Mouse (Mus musculus) heart, embryonic 16.5 days (tissue): ENCODE data around the gene Lclat1. TPM values are rescaled to one million over a fixed set of nuclear protein-coding genes. Genes with fewer than 3 reads are reported as not detected.

ENCODE experiments used
- ATAC-seq: fragments of 200-750 bp; cut with Nextera tagmentation; replicated peaks from 2 replicates; pipeline ENCODE4 v1.8.0; 2017; ENCODE audit warnings: moderate number of reproducible peaks; ENCODE audit not compliant: insufficient read depth, low FRiP score; ENCODE audit errors: extremely low read depth
- H3K27ac ChIP-seq: fragments of 300-500 bp; sonication (generic); 2 replicates; pipeline ENCODE4 v1.5.1; 2014; ENCODE audit warnings: mild to moderate bottlenecking, low read length, control low read depth, moderate library complexity
- H3K27me3 ChIP-seq: fragments of 300-500 bp; sonication (generic); 2 replicates; pipeline ENCODE4 v1.6.1; 2014; ENCODE audit warnings: low read length, mixed read lengths; ENCODE audit not compliant: control insufficient read depth, insufficient read depth
- H3K36me3 ChIP-seq: fragments of 300-500 bp; sonication (generic); 2 replicates; pipeline ENCODE4 v1.6.1; 2014; ENCODE audit not compliant: control insufficient read depth, insufficient read depth
- H3K4me1 ChIP-seq: fragments of 300-500 bp; sonication (generic); 2 replicates; pipeline ENCODE4 v1.6.1; 2014; ENCODE audit warnings: low read length, mixed read lengths; ENCODE audit not compliant: control insufficient read depth, insufficient read depth
- H3K4me2 ChIP-seq: fragments of 300-500 bp; sonication (generic); 2 replicates; pipeline ENCODE4 v1.6.1; 2014; ENCODE audit warnings: low read depth, mild to moderate bottlenecking, control low read depth, low read length
- H3K4me3 ChIP-seq: fragments of 300-500 bp; sonication (generic); 2 replicates; pipeline ENCODE4 v1.5.1; 2014; ENCODE audit warnings: mild to moderate bottlenecking, control low read depth, low read length
- H3K9ac ChIP-seq: fragments of 300-500 bp; sonication (generic); 2 replicates; pipeline ENCODE4 v1.6.1; 2014; ENCODE audit warnings: low read length, control low read depth
- H3K9me3 ChIP-seq: fragments of 300-500 bp; sonication (generic); replicated peaks from 2 replicates; pipeline ENCODE4 v1.6.1; 2016; ENCODE audit warnings: low read length; ENCODE audit not compliant: control insufficient read depth
- whole genome bisulfite sequencing: fragments of 180-500 bp; shearing (Covaris S2); extraction: QIAGEN DNeasy Blood & Tissue Kit; methylation state at CpG from one replicate; pipeline ENCODE4 v1.1.7; 2014; 5-methylcytosine and 5-hydroxymethylcytosine counted together
- polyA plus RNA-seq: library from polyadenylated mRNA; unstranded; fragments of >200 nt; fragmentation: Nextera tagmentation; extraction: Ambion mirVana; gene quantifications from 2 replicates; pipeline ENCODE4 v1.2.1, GENCODE M21; 2015

The Lclat1 gene
- polyA plus RNA-seq, 1 experiment from 2014 or later = 49.2 TPM

DNA sequence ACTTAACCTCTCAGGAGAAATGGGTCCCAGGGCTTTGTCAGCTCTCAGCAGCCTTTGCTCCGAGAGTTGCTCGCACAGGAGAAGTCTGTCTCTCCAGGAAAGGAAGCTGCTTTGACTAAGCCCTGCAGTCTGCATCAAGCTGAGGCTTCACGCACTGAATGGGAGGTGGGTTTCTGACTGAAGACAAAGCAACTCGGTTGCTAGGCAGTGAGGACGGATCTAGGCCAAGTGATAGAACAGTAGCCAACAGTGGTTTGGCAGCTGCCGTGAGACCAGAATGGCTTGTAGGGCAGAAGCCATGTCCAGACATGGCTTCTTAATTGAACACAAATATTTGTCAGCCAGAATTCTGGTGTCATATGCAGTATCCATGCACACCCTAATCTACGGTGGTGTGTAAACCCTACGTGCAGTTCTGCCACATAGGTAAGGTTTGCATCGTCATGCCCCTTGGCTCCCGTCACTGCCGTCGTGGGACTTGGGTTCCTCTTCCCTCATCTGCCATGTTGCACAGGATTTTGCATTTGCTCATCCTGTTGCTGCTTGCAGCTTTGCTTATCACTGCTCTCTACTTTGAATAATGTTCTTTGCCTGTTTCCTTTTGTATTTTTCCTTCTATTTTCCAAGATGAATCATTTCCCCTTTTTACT, 122.7 kb downstream of the Lclat1 start:
- Histone ChIP-seq H3K36me3 (peaks cover 5% of the 10 kb centered on the region; the same call in 1 of the 2 replicates), H3K4me1 (peaks cover 18% of the 10 kb centered on the region), H3K4me3 (no peak overlapping the region), H3K4me2 (no peak overlapping the region), H3K9ac (no peak overlapping the region), H3K27me3 (no peaks in the 10 kb centered on the region), H3K9me3 (no peaks in the 10 kb centered on the region), H3K27ac (peak overlapping the region; percentile 47)
- no peak for ATAC-seq
- 83% methylated on average over 12 of the region's 12 CpGs for WGBS

DNA sequence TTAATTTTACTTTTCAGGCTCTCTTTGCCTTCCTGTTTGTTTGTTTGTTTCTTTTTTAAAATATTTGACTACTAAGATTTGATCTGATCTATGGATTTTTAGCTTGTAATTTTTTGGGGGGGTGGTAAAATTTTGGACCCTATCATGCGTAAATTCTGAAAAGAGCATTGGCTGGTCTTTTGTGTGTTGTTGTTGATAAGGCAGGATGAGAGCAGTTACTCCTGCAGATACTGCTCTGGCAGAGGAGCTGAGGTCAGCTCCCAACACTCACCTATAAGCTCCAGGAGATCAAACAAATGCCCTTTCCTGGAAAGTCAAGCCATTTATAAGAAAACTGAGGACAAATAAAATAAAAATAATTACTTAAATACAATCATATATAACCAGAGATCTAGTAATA, 123.6 kb downstream of the Lclat1 start:
- H3K4me1 ChIP-seq = peaks cover 17% of the 10 kb centered on the region
- no peak for ATAC-seq
- peaks cover 5% of the 10 kb centered on the region; the same call in 1 of the 2 replicates for H3K36me3 ChIP-seq
- H3K9ac ChIP-seq = no peak overlapping the region
- H3K9me3 ChIP-seq = no peaks in the 10 kb centered on the region
- H3K27ac ChIP-seq = no peak overlapping the region
- 77% methylated on average over 1 of the region's 1 CpGs for WGBS
- H3K27me3 ChIP-seq = no peaks in the 10 kb centered on the region
- no peak overlapping the region for H3K4me3 ChIP-seq
- no peak overlapping the region for H3K4me2 ChIP-seq

DNA sequence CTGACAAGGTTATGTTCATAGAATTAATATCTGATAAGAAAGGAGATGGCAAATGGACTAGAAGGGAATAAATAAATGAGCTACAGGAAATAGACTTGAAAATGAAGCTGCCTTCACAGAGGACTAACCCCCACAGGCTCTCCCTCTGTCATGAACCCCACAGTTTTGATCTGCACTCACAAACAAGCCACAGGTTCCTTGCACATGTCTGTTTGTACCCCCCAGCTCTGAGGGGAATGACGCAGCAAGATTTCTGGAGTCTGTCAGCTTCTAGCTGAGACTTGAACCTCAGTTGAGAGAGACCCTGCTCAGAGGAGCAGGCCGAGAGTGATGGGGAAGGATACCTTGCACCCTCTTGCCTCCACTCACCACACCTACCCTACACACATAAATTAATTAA, 124.8 kb downstream of the Lclat1 start:
- H3K4me2 ChIP-seq = no peak overlapping the region
- no peaks in the 10 kb centered on the region for H3K9me3 ChIP-seq
- peaks cover 5% of the 10 kb centered on the region; the same call in 1 of the 2 replicates for H3K36me3 ChIP-seq
- no peak for ATAC-seq
- H3K9ac ChIP-seq = no peak overlapping the region
- no peaks in the 10 kb centered on the region for H3K27me3 ChIP-seq
- no peak overlapping the region for H3K4me3 ChIP-seq
- H3K4me1 ChIP-seq = peaks cover 15% of the 10 kb centered on the region
- H3K27ac ChIP-seq = no peak overlapping the region
- WGBS = 87% methylated on average over 2 of the region's 2 CpGs

DNA sequence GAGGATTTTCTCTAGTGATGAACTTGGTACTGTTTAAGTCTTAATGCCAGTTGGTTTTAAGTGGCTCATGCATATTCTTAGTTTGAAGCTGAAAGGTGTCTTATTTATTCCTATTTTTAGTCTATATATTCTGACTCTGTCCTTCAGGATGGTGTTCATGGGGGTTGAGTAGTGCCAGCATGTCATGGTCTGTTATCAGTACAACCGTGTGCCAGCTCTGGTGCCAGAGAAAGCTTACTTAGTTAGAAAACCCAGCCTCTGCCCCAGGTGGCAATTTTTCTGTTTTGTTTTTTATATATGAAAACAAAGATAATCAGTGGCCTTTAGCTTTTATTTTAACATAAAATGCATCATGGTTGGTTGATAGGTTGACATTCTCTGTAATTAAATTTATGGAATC, 126.2 kb downstream of the Lclat1 start:
- WGBS = 41% methylated on average over 1 of the region's 1 CpGs
- peaks cover 25% of the 10 kb centered on the region for H3K4me1 ChIP-seq
- no peak overlapping the region for H3K4me2 ChIP-seq

DNA sequence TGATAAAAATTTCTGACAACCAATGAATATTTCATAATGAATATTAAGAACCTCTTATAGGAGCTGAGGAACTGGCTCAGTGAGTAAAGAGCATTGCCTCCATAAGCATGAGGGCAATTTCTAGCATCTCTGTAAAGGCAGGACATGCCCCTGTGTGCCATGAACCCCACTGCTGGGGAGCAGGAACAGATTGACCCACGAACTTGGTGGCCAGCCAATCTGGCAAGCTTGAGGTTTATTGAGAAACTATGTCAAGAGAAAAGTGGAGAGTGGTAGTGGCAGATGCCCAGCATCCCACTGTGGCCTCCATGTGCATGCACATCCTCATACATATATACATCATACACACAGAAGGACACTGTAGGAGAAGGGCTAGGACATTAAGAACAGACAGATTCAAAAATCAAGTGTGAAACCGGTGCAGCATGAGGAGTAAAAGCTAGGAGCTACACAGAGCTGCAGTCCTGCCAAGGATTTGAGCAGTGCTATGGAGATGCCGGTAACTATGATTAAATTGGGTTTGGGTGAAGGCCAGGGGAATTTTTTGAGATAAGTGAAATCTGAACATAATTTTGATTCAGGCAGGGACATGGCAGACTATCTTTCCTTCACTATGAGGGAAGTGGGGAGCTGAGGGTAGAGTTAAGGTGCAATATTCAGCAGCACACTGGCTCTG, 129.5 kb downstream of the Lclat1 start:
- WGBS = 37% methylated on average over 3 of the region's 3 CpGs
- H3K4me2 ChIP-seq = no peak overlapping the region
- H3K36me3 ChIP-seq = peaks cover 5% of the 10 kb centered on the region
- no peaks in the 10 kb centered on the region for H3K9me3 ChIP-seq
- H3K4me3 ChIP-seq = no peak overlapping the region
- peak; percentile 61 for ATAC-seq
- H3K27ac ChIP-seq = peak overlapping the region; percentile 73
- H3K27me3 ChIP-seq = no peaks in the 10 kb centered on the region
- peaks cover 25% of the 10 kb centered on the region for H3K4me1 ChIP-seq
- H3K9ac ChIP-seq = peak overlapping the region; percentile 11; the same call in 1 of the 2 replicates

More for the DNA sequence above, 126.2 kb downstream of the Lclat1 start:
- Histone ChIP-seq H3K27me3 (no peaks in the 10 kb centered on the region), H3K27ac (no peak overlapping the region), H3K9ac (no peak overlapping the region), H3K4me3 (no peak overlapping the region), H3K9me3 (no peaks in the 10 kb centered on the region), H3K36me3 (0 out of 2 replicates have a peak, but pooled peaks cover 3% of the 10 kb centered on the region)
- no peak for ATAC-seq

DNA sequence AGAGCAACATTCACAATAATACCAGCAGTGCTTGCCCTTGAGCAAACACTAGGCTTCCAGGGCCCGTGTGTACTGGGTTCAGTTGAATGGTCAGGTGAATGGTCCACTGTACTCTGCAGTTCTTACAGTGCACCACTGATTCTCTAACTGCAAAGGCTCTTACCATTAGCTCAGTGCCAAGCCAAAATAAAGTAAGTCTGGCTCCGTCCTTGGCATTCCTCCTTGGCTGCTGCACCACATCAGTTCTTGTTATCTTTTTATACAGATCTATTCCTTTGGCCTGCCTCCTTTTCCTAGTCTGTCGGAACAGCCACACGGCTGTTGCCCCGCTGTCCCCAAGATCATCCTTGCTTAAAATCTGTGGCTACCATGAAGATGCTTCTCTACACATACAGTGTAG, 130.7 kb downstream of the Lclat1 start:
- Histone ChIP-seq H3K36me3 (peaks cover 5% of the 10 kb centered on the region), H3K27me3 (no peaks in the 10 kb centered on the region), H3K9ac (no peak overlapping the region), H3K4me1 (peaks cover 27% of the 10 kb centered on the region), H3K27ac (no peak overlapping the region), H3K9me3 (no peaks in the 10 kb centered on the region), H3K4me2 (no peak overlapping the region), H3K4me3 (no peak overlapping the region)
- WGBS = 79% methylated on average over 5 of the region's 5 CpGs
- ATAC-seq = no peak

DNA sequence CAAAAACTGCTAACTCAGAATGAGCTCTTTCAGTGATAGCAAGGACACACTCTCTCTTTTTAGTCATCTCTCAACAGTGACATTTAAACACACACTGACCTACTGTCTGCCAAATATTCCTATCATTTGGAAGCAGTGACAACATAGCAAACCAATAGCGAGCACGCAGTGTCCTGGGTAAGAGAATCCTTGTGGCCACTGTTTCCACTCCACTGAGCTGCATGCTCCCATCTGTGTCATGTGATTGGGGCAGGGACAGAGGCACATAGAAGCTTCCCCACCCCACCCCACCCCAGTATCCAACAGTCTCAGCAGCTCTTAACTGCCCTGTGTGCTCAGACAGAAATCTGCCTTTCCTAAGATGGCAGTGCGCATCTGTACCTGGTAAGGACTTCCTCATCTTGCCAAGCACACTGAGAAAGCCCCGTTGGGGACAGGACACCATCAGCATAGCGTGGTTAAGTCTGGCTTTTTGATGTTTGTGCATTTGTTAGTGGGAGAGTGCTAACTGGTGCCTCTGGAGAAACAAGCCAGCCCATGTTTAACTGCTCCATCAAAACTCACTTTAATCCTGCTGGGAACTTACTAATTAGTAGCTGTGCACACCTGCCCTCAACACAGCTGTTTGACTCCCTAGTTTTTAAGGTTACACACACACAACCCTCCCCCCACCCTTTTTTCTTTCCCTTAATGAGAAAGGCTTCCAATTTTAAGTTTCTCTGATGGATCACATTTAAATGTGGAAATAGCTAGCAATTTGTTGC, 133.5 kb downstream of the Lclat1 start:
- Histone ChIP-seq H3K4me3 (no peak overlapping the region), H3K36me3 (peaks cover 5% of the 10 kb centered on the region), H3K27ac (peak overlapping the region; percentile 56; the same call in 1 of the 2 replicates), H3K9me3 (no peaks in the 10 kb centered on the region), H3K4me2 (no peak overlapping the region), H3K4me1 (peaks cover 43% of the 10 kb centered on the region), H3K9ac (no peak overlapping the region), H3K27me3 (no peaks in the 10 kb centered on the region)
- WGBS = 78% methylated on average over 5 of the region's 5 CpGs
- no peak for ATAC-seq

DNA sequence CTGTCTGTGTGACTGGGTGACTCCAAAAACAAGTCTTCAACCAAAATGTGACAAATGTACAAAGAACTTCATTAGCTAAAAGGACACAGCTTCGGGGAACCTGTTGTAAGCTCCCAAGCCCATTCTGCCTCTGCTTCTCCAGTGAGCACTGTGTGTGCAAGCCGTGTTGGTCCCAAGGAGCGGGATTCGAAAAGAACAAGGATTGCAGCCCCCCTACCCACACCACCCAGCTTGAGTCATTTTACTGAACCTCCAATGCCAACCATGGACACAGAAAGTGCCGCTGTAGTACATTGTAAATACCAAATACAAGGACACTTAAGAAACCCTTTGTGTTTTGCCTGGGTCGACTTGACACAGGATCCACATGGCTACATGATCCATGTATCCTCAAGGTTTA, 135.9 kb downstream of the Lclat1 start:
- Histone ChIP-seq H3K27me3 (no peaks in the 10 kb centered on the region), H3K9ac (no peak overlapping the region), H3K4me2 (no peak overlapping the region), H3K9me3 (no peaks in the 10 kb centered on the region), H3K36me3 (peaks cover 5% of the 10 kb centered on the region), H3K4me3 (no peak overlapping the region), H3K27ac (no peak overlapping the region), H3K4me1 (peaks cover 29% of the 10 kb centered on the region)
- ATAC-seq = no peak
- 91% methylated on average over 6 of the region's 6 CpGs for WGBS

DNA sequence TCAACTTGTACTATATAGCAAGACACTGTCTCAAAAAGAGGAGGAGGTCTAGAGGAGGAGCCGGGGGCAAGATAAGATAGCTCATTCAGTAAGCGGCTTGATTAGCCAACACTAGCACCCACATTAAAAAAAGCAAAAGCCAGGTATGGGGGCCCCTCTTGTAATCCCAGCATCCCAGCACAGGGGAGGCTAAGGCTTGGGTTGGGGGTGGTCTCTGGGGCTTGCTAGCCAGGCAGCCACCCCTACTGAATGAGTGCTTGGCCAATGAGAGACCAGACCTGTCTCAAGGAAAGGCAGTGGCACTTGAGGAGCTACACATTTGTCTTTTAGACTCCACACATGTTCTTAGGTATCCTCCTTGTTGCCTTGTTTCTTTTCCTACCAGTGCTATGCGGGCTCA, 136.8 kb downstream of the Lclat1 start:
- no peaks in the 10 kb centered on the region for H3K9me3 ChIP-seq
- ATAC-seq = no peak
- peaks cover 29% of the 10 kb centered on the region for H3K4me1 ChIP-seq
- 75% methylated on average over 3 of the region's 3 CpGs for WGBS
- no peaks in the 10 kb centered on the region for H3K27me3 ChIP-seq
- peaks cover 5% of the 10 kb centered on the region for H3K36me3 ChIP-seq
- H3K27ac ChIP-seq = peak overlapping the region; percentile 45; the same call in 1 of the 2 replicates
- H3K4me3 ChIP-seq = no peak overlapping the region
- no peak overlapping the region for H3K9ac ChIP-seq
- no peak overlapping the region for H3K4me2 ChIP-seq
